Mouse (Mus musculus): ENCODE results near the gene Rbfox1.

Rbfox1 gene

DNA sequence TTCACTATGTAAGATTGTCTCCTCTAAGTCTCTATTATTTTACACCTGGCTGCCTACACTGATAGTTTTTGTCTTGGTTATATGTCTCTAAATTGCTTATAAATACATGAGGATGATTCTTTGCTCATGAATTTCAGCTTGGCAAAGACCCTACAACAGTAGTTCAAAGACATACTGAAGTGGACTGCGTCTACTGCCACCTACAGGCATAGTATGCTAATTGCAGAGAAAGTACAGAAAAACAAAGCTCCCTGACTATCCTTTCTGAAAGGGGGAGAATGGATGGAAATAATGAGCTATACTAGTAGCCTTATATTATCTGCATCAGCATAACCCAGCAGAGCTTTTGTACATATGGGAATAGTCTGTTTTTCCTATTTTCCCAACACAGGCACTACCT lies 1390.7 kb downstream of the Rbfox1 start:
- DNase-seq, result no peak

DNA sequence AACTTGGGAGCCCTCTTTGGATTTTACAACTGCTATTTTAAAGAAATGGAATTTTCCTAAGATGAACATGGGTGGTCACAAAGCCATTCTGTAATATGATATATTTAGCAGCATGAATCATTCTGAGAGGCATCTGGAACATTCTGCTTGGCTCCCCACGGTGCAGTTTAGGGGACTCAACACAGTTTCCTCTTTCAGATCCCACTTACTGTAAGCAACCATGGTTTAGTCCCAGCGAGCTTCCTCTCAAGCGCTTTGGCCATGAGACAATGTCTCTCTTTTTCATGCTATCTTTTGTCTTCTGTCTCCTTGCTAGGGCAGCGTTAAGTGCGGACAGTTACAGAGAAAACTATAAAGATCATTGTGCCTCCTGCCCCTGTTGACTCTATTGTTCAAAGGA lies 1394.4 kb downstream of the Rbfox1 start:
- no peak for DNase-seq

DNA sequence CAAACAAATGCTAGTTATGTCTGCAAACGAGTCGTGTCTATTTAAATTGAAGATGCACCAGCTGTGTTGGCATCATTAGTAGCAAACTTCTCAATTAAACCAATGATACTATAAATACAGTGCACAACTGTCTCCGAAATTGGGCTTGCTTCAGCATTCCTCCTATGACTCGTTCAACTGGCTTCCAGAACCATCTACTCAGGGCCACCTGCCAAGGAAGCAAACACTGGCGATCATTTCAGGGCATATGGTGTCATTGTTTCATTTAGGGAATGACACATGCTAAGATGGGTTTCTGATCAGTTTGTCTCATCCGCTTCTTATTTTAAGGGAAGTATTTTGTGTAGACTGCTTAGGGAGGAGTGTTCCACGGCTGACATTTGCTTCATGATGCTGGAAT lies 1397.1 kb downstream of the Rbfox1 start:
- peak; percentile 49 for DNase-seq

DNA sequence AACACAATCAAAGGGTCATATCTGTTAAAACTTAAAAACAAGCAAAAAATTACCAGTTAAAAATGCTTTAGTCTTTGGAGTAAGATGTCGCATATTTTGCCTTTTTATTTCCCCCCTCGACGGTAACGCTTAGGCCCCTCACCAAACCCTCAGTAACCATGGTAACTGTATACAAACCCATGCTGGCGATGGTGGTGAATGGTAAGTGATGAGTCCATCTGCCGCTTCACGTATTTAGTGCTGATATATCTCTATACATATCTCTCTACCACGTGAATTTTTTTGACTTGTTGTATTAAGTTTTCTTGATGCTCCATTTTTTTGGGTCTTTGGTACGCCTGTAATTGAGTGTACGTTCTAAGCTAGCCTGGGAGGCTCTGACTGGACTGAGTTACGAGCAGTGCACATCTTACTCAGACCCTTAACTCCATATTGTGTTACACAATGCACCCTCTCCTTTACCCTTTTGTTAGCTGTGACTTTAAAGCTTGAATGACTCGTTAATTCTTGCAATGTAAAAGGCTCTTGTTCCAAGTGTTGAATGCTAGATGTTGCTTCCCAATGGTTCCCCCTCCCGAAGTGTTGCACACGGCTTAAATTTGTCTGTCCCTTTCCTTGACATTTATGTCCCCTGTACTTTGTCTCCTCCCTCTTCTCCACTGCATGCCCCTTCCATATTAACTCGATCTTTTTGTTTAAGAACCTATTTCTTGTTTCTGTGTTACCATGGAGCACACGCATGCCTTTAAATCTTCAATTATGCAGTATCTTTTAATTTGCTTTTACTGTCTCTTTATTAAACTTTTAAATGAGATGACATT lies 1408.0 kb downstream of the Rbfox1 start:
- DNase-seq, result no peak

DNA sequence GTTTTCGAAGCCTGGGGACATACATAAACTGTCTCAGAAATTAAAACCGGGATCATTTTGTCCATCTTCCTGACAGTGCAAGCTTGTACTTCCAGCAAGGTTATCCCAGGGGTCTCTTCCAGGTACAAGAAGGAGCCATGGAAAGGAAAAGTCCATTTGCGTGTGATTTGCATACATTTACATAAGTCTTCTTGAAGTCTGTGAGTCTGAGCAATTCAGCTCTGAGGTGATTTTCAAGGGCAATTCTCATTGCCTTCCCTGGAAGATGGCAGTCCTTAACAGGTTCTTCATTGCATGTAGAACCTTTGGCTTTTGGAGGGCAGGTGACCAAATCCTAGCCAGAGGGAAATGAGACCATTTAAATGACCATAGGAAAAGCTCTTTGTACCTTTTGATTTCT lies 1417.3 kb downstream of the Rbfox1 start:
- no peak for DNase-seq

DNA sequence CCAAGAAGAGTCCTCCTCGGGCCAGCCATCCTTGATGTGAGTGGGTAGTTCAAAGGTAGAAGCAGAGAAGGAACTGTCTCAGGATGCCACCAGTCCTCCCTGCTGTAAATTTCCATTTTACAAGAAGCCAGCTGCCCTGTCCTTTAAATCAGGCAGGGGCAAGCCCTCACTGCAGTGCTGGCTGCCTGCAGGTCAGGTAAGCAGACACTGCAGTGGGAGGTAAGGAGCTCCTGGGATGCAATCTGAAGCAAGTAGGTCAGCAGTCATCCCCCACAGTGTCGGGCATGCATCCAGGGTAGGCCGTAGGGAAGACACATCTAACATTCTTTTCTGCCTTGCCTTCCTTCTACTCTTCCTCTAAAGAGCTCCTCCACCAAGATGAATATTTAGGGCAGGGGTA lies 1444.0 kb downstream of the Rbfox1 start:
- no peak for DNase-seq

DNA sequence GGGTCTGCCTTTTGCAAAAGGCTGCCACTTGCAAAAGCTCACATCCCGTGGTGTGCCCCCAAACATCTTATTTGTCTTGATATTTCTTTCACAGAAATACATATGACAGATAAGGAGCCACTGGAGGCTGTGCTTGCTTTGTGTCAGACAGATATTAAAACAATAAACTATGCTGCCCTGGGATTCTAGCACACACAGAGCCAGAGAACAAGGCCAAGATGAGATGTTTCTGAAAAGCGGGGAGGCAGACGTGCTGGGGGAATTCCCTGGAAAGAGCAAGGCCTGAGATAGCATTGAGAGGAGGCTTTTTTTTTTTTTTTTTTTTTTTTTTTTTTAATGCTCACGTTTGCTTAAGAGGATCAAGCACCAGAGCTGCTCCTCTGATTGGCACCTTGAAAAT lies 1456.0 kb downstream of the Rbfox1 start:
- no peak for DNase-seq

DNA sequence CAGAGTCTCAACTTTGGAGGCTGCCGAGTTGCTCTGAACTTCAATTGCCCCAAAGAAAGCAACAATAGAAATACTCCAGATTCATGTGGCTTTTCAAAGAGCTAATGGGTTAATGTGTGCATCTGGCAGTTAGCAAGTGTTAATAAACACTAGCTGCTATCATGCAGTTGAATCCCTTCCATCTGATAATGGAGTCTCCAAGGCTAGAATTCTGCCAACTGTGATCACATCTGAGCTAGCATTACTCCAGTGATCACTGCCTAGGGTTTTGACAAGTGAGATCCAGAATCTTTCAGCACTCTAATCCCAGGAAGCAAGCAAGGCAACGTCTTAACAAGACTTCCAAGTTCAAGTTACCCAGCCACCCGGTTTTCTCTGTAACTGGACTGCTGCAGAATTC lies 1460.1 kb downstream of the Rbfox1 start:
- no peak for DNase-seq

DNA sequence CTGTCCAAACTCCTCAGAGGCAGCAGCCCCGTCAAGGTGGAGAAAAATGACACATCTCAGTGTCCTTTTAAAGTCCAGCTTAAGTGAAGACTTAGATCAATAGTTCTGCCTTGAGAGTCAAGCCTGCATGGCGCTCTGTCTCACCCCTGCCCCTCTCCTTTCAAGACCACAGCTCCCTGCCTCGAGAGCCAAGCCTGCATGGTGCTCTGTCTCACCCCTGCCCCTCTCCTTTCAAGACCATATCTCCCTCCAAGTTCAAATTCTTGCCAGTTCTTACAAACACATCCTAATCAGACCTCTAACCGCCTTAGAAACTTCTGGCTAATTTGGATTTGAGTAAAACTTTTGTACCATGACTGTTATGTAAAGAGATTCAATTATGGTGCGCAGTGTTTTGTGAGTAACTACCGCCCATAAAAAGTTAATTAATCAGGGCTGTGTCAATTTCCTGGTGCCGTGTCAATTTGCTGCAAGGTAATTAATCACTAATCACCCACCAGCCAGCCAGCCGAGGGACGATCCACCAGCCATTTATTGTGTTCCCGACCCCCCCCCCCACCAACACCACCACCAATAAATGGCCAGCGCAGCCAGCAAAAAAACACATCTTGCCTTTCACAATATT lies 1461.0 kb downstream of the Rbfox1 start:
- DNase-seq, result no peak

DNA sequence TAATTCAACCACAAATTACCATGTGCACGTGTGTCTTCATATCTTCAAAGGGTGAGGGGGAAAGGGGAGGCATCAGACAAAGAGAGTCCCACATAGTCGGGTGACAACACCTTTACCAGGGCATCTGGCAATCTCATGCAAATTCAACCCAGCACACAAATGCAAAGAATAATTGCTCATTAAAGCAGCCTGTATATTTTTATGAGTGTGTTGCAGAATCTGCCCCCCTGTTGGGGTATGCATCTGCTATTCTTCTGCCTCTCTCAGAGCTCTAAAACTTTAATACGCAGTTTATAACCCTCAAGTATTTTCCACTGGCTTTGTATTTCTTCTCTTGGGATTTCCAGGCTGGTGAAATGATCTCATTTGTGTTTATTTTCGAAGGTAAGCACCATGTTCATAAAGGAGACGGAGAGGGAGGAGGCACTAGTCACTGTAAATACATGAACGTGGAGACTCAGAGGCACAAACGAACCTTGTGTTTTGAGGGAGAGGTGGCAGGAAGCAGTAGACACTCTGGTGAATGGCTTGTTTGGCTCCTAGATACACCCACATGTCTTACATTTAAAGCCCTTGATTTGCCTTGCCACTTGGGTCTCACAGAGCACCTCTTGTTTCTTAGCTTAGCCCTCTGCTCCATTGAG lies 1462.5 kb downstream of the Rbfox1 start:
- DNase-seq, result no peak

DNA sequence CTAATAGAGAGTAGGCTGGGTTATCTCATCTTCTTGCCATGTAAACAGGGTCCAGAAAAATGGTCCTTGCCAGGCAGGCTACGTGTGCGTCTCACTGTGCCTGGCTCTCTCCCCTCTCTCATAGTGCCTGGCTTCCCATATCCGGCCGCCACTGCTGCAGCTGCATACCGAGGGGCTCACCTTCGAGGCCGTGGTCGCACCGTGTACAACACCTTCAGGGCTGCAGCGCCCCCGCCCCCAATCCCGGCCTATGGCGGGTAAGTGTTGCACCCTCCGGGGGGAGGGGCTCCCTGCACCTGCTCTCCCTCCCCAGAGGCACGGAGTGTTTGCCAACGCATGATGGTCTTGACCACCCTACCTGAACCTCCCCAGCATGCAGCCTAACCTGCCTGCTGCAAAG lies 1467.7 kb downstream of the Rbfox1 start:
- DNase-seq, result no peak

DNA sequence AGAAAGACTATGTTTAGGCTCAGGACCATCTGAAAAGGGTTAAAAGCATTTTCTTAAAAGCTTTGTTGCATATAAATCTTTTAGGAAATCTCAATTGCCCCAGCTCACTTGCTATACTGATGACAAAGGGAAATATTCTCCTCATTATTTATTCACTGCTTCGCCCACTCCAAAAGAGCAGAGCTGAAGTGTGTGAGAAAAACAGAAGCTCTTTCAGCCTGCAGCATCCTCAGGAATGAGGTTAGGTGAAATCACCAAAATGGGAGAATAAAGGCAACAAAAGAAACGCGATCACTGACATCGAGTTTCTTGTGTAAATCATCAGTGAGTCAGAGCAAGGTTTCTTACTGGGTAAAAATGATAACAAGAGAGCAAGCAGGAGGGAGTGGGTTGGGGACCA lies 1469.0 kb downstream of the Rbfox1 start:
- DNase-seq, result no peak

DNA sequence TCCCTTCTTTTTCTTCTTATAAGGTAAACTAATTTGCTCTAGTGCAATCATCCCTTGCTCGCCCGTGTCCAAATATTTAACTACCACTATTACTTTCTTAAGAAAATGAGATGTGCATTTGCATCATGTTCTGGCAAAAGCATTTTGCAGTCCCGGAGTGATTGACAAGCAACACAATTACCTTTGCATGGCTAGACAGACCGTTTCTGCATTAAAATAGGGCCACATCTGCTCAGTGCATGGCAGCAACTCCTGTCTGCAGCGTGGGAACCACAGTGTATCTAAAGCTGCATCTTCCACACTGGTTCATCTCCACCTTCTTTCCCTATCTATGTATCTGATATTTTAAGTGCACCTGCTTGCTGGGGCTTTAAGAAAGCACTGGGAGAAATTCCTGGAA lies 1473.9 kb downstream of the Rbfox1 start:
- no peak for DNase-seq

DNA sequence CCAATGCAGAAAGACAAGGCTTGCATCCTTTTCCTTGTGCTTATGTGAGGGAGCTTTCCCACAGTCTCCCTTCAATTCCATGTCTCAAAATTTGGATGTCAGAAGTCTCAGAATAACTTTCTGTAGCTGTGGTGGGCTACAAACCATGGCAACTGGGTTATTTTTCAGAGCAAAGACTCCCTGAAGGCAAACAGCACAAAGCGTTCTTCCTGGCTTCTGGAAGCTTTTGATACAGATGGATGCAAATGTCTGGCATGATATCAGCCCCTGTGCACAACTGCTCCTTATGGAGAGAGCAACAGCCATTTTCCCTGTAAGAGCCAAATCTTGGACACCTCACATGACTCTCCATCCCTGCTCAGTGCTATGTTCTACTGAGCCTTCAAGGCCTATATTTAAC lies 1475.6 kb downstream of the Rbfox1 start:
- no peak for DNase-seq

DNA sequence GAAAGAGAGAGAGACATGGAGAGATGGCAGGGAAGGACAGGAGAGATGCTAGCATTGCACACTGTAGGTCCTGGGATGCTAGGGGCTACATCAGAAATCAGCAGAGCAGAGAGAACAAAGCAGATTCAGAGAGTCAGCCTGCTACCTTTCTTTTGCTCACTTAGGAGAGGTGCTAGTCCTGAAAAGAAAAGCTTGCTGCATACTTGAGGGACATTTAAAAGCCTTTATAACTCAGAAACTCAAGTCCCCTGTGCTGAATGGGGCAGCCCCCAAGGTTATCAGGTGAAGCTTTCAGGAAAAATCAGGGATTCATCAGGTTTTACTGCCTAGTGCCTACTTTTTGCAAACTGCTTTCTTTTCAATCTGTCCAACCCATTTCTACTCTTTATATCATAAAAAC lies 1480.7 kb downstream of the Rbfox1 start:
- DNase-seq, result no peak

DNA sequence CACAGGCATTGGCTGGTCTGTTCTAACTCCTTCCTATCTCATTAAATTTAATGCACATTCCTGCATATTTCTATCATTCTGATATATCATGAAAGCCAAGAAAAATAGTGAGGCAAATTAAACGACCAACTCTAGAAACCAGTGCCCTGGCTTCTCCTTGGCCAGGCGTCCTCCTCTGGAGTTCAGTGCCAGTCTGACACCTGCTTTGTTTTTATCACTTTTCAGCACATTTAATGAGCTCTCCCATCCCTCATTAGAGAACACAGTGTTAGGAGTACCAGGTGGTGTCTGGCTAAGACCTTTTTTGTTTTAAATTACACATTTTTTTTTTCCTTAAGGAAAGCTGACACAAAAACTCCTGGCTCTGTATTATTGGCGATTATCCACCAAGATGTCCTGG lies 1489.0 kb downstream of the Rbfox1 start:
- DNase-seq, result no peak

DNA sequence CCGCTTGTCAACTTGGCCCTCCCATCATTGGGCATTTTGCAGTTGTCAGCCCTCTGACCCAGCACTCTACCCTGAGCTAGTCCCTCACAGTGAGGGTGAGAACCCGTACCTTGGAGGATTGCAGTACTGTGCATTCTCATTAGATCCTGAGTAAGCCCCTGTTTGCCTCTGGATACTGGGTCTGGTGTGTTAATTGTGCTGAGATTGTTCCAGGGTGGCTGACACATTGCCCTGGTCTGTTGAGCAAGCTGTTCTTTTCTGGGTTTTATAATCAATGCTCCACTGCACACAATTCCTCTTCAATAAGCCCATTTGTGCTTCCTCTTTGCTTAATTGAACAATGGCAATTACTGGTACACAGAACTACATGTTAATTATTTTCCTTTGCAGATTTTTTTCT lies 1489.5 kb downstream of the Rbfox1 start:
- no peak for DNase-seq

DNA sequence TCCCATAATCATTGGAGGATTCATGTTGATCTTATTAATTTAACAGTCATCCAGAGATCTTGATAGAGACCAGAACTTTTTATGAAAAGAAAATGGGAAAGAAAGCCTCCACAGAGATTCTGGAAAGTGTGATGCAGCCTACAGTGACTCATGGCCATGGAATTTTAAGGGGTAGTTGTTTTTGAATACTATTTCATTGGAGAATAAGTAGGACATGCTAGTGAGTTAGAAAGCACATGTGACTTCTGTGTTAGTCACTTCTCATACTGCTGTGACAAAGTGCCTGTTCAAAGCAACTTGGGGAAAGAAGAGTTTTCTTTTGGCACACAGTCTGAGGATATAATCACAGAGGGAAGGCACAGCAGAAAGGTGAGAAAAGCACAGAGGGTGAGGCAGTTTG lies 1510.9 kb downstream of the Rbfox1 start:
- no peak for DNase-seq

DNA sequence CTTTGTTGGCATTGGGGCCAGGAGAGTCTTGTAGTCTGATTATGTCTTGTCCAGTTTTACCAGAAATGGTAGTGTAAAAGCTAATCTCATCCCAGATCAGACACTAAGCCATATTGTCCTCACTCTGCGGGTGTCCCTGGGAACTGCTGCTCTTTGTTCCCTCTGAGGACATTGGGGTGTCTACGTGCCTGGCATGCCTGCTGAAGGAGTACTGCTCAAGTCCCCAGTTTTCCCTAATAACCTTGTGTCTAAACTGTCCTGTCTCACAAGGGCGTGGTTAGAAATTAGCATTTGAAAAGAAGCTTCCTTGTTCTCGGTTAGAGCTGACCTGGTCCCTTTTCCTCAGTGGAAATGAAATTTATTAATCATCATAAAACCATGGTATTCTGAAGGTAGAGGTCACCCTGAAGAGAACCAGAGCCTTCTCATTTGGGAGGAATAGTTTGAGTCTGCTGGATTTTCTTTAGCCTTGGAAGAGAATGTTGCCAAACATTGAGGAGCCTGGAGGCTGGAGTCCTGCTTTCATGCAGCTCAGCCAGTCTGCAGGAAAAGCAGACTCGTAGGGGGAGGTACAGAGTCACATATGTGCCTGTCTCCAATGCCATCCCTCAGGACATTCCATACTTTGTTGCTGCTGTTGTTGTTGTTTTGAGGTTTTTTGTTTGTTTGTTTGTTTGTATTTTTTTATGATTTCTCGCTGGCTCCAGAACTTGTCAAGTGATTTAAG lies 1519.8 kb downstream of the Rbfox1 start:
- no peak for DNase-seq

DNA sequence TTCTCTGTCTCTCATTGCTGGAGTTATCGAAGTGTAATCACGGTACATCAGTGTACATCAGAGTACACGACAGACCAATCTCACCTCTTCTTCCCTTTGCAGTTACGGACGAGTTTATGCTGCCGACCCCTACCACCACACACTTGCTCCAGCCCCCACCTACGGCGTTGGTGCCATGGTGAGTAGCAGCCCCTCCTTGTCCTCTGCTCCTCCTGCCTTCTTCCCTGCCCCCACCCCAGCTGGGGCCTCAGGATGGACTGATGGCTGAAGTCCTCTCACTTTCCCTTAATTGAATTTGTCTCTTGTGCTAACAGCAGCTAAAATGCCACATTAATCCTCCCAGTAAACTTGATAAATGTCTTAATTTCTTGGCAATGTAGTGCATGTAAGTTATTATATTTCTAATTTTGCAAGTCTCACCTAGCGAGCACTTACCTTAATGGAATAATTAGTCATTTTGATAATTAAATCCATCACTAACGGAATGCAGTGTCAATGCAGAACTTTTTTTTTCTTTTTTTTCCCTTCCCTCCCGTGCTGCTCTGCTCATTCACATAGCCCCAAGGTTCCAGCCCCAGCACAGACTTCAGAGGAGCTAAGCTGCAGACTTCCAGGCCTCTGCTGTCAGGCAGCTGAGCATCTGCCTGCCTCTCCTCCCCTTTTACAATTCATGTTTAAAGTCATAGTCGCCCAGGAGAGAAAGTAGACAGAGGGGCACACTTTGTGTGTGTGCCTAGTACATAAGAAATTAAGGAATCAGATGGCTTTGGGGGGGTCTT lies 1522.9 kb downstream of the Rbfox1 start:
- DNase-seq, result no peak

DNA sequence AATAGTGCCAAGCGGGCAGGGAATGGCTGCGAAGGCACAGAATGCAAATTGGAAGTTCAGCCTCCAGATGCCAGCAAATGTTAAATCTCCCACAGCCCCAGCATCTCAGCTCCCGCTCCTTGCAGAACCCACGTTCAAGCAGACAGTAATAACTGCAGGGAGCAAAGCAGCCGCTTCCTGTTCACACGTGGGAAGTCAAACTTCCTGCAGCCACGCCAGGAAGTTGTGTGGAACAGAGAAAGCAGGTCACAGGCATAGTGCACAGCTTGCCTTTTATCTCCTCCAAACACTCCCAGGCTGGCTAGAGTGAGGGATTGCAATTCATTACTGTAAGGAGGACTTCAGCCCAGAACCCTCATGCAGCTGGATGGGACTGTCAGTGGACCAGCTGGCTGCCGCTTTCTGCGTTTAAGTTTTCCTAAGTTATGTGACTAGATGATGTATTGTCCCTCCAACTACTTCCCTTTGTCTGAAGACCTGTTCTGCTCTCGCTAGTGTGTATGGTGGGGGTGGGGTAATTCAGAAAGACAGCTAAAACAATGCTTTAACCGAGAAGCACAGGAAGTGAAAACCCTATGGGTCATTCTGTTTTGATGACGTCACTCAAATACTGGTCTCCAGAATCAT lies 1534.6 kb downstream of the Rbfox1 start:
- DNase-seq, result peak; percentile 17

DNA sequence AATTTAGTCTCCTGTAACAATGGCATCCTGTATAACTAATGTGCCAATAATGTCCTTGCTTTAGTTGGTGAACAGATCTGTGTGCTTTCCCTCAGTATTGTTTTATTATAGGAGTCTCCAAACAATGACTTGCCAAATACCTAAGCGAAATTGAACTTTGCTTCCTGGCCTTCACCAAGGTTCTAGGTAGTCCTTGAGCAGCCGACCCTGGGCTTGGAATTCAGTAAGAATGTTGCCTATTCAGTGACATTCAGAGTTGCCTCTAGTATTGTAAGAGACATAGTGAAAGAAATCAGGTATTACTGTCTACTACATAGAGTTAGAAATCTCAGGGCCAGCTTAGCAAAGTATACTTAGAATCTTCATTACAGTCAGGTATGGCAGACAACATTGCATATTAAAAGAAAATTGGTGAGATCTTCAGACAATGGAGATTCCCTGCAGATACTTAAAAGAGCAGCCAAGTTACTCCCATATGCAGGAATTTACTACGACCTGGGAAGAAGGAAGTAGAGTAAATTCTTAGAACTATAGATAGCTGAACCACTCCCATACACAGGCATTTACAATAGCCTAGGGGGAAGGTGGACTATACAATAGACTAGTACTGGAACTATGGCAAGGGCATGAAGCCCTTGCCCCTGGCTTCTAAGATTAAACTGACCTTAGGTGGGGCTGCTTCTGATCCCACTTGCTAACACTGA lies 1540.4 kb downstream of the Rbfox1 start:
- no peak for DNase-seq
